Mouse (Mus musculus) liver, embryonic 14.5 days (tissue): ENCODE measurements around the gene Olfr523.

Source experiments
- CTCF ChIP-seq: IDR thresholded peaks from 2 replicates; pipeline ENCODE4 v1.5.1; 2016; ENCODE audit warnings: antibody characterized with exemption, low read depth, control low read depth
- EP300 ChIP-seq: IDR thresholded peaks from 2 replicates; pipeline ENCODE4 v1.6.1; 2016; ENCODE audit warnings: antibody characterized with exemption, low read depth

DNA sequence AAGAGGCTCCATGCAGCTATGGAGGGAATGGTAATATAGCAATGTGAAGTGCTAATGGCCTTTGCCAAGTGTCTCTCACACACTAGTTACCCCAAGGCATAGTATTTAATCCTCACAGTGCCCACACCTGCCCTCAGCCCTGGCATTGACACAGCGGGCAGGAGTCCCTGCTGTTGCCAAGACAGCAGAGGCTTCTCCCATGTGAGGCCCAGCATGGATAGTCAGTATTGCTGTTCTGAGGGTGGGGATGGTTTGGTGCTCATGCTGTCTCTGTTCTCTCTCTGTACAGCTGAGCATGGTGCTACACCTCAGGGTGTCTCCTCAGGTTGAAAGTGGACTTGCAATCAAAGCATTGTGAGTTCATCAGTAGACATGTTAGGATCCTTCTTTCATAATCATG lies 17.4 kb downstream of the Olfr523 start:
- TF ChIP-seq CTCF, result no peak
- TF ChIP-seq EP300, result no peak
